Mouse (Mus musculus): ENCODE results near the gene Abca1. TPM values are rescaled to one million over a fixed set of nuclear protein-coding genes. Genes with fewer than 3 reads are reported as not detected.
A peak's percentile ranks its signal among the peaks of the same experiment; 100 is the strongest.

Abca1 gene
- total RNA-seq, 1 experiment, result 18.9 TPM

DNA sequence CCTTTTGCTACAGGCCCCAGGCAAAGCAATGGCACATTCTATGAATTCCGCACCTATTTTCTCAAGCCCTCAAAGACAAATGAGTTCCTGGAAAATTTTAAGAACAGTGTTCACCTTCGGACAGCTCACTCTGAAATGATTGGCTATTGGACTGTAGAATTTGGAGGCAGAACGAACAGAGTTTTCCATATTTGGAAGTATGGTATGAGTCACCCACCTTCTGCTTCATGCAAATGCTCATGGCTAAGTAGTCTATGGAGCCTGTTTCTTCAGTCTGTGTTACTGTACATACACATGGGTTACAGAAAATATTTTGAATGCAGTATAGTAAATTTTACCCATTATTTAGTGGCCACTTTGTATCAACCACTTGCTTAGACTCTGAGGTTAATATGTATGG lies 144.7 kb downstream of the Abca1 start:
- TF ChIP-seq HCFC1 (IDR thresholded peaks at IDR 0.05; ENCODE audit: borderline replicate concordance, insufficient read depth, low read length), result no peak
- no peak for TF ChIP-seq ZNF384 (IDR thresholded peaks at IDR 0.05; ENCODE audit: low read depth, low read length)
- TF ChIP-seq MAFK (IDR thresholded peaks at IDR 0.05; ENCODE audit: insufficient read depth, low read depth, low read length), result no peak
- no peak for TF ChIP-seq CHD2 (IDR thresholded peaks at IDR 0.05; ENCODE audit: low read depth, low read length)
- no peak for TF ChIP-seq ZC3H11A (IDR thresholded peaks at IDR 0.05; ENCODE audit: borderline replicate concordance, low read depth, low read length)
- in situ Hi-C loops (cut with MboI; ENCODE audit: low sequenced_read_pairs in 2 of 2, unreplicated experiment in 2 of 2), result no loop called here
- Histone ChIP-seq H3K9ac (ENCODE audit: insufficient read depth, low read depth, low read length, poor library complexity, severe bottlenecking) (no peak overlapping the region), H3K9me3 (ENCODE audit: control insufficient read depth, insufficient read depth, low read depth, low read length) (peaks cover 2% of the 10 kb centered on the region; the same call in 1 of the 2 replicates), H3K4me3 (ENCODE audit: insufficient read depth in 1 of 2, low read depth in 1 of 2, low read length in 2 of 2, poor library complexity in 1 of 2, severe bottlenecking in 1 of 2) (no peak overlapping the region), H3K27ac (ENCODE audit: insufficient read depth, low read depth, low read length, poor library complexity, severe bottlenecking) (no peak overlapping the region), H3K36me3 (ENCODE audit: control insufficient read depth, insufficient read depth, low read length, poor library complexity, severe bottlenecking) (no peaks in the 10 kb centered on the region; the same call in 1 of the 2 replicates), H3K4me1 (ENCODE audit: control insufficient read depth in 2 of 2, insufficient read depth in 2 of 2, low read length in 2 of 2, poor library complexity in 1 of 2) (peaks cover 0 to 3% of the 10 kb centered on the region in 2 experiments; a peak in 2 of 4 replicates)
- DNase-seq (ENCODE audit: low read depth, low spot score), result no peak

DNA sequence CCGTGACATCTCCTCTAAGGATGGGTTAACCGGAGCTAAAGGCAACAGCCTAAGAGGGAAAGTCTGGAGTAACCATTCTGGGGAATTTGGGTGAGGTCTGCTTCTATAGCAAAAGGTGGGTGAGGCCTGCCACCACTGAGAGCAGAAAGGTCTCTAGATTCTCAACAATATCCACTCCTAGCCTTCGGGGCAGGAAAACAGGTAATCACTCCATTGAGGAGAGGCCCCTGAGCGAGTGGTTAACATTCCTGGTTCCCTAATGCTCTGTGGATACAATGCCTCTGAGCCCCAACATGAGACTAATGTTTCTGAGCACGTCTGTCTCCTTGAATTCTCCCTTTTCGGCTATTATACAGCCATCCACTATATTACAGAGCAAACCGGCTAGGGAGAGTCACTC lies 145.3 kb downstream of the Abca1 start:
- Histone ChIP-seq H3K4me3 (ENCODE audit: insufficient read depth in 1 of 2, low read depth in 1 of 2, low read length in 2 of 2, poor library complexity in 1 of 2, severe bottlenecking in 1 of 2) (no peak overlapping the region), H3K4me1 (ENCODE audit: control insufficient read depth in 2 of 2, insufficient read depth in 2 of 2, low read length in 2 of 2, poor library complexity in 1 of 2) (peaks cover 0 to 3% of the 10 kb centered on the region in 2 experiments; a peak in 2 of 4 replicates), H3K9ac (ENCODE audit: insufficient read depth, low read depth, low read length, poor library complexity, severe bottlenecking) (no peak overlapping the region), H3K36me3 (ENCODE audit: control insufficient read depth, insufficient read depth, low read length, poor library complexity, severe bottlenecking) (no peaks in the 10 kb centered on the region; the same call in 1 of the 2 replicates), H3K9me3 (ENCODE audit: control insufficient read depth, insufficient read depth, low read depth, low read length) (peaks cover 2% of the 10 kb centered on the region; the same call in 1 of the 2 replicates), H3K27ac (ENCODE audit: insufficient read depth, low read depth, low read length, poor library complexity, severe bottlenecking) (no peak overlapping the region)
- in situ Hi-C loops (cut with MboI; ENCODE audit: low sequenced_read_pairs in 2 of 2, unreplicated experiment in 2 of 2), result no loop called here
- no peak for DNase-seq (ENCODE audit: low read depth, low spot score)
- TF ChIP-seq ZC3H11A (IDR thresholded peaks at IDR 0.05; ENCODE audit: borderline replicate concordance, low read depth, low read length), result no peak
- no peak for TF ChIP-seq HCFC1 (IDR thresholded peaks at IDR 0.05; ENCODE audit: borderline replicate concordance, insufficient read depth, low read length)
- no peak for TF ChIP-seq ZNF384 (IDR thresholded peaks at IDR 0.05; ENCODE audit: low read depth, low read length)
- TF ChIP-seq CHD2 (IDR thresholded peaks at IDR 0.05; ENCODE audit: low read depth, low read length), result no peak
- no peak for TF ChIP-seq MAFK (IDR thresholded peaks at IDR 0.05; ENCODE audit: insufficient read depth, low read depth, low read length)

DNA sequence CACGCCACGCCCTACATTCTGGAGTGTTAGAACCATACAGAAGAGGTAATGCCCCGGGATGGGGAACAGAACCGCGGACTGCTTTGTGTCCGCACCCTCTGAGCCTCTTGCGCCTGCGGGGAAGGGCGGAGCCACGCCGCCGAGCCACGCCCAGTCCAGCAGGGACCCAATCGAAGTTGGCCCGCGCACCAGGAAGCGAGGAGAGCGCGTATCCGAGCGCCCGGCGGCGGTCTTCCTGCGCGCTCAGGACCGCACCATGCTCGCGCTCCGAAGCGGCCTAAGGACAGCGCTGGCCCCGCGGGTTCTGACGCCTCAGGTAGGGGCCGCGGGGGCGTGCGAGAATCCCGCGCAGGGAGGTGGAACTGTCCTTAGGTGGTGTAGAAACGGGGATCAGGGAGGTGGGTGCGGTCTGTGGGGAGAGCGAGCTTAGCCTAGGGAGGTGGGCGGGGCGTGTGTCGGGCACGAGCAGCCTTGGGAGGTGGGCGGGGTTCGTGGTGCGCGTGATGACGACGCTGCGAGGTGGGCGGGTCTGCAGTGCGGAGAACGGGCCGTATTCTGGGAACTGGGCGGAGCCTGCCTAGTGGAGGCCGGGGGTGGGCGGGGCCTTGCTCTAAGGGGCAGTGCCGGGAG lies 147.8 kb downstream of the Abca1 start, which contains the start of gene Nipsnap3b:
TSS of gene Nipsnap3b (plus strand) at position 149 of the 630 bp plus-strand sequence.
- TF ChIP-seq MAFK (IDR thresholded peaks at IDR 0.05; ENCODE audit: insufficient read depth, low read depth, low read length), result no peak
- TF ChIP-seq ZNF384 (IDR thresholded peaks at IDR 0.05; ENCODE audit: low read depth, low read length), result no peak
- no peak for TF ChIP-seq ZC3H11A (IDR thresholded peaks at IDR 0.05; ENCODE audit: borderline replicate concordance, low read depth, low read length)
- TF ChIP-seq CHD2 (IDR thresholded peaks at IDR 0.05; ENCODE audit: low read depth, low read length), result no peak
- no peak for TF ChIP-seq HCFC1 (IDR thresholded peaks at IDR 0.05; ENCODE audit: borderline replicate concordance, insufficient read depth, low read length)
- in situ Hi-C loops (cut with MboI; ENCODE audit: low sequenced_read_pairs in 2 of 2, unreplicated experiment in 2 of 2), result no loop called here
- H3K27ac ChIP-seq (ENCODE audit: insufficient read depth, low read depth, low read length, poor library complexity, severe bottlenecking), result peak within 1 kb of the TSS; percentile 83; the same call in 1 of the 2 replicates

DNA sequence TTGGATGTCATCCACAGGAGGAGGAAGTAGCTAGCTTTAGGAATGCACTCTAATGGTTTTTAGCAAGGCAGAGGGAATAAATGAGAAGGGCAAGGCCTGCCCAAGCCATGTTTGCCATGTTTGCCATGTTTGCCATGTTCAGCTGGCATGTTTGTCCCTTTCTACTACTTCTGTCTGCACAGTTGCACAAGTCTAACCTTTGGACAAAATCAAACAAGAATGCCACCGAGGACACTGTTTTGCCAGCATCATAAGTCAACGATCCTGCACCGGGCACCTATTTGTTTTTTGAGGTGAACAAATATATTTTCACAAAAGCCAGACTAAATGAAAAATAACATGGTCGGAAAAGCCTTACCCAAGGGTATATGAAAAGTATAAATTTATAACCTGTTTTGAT lies 149.8 kb downstream of the Abca1 start:
- Histone ChIP-seq H3K9ac (ENCODE audit: insufficient read depth, low read depth, low read length, poor library complexity, severe bottlenecking) (no peak overlapping the region), H3K9me3 (ENCODE audit: control insufficient read depth, insufficient read depth, low read depth, low read length) (no peaks in the 10 kb centered on the region), H3K27ac (ENCODE audit: insufficient read depth, low read depth, low read length, poor library complexity, severe bottlenecking) (no peak overlapping the region), H3K4me3 (ENCODE audit: insufficient read depth in 1 of 2, low read depth in 1 of 2, low read length in 2 of 2, poor library complexity in 1 of 2, severe bottlenecking in 1 of 2) (no peak overlapping the region), H3K4me1 (ENCODE audit: control insufficient read depth in 2 of 2, insufficient read depth in 2 of 2, low read length in 2 of 2, poor library complexity in 1 of 2) (peaks cover 0 to 3% of the 10 kb centered on the region in 2 experiments; a peak in 2 of 4 replicates), H3K36me3 (ENCODE audit: control insufficient read depth, insufficient read depth, low read length, poor library complexity, severe bottlenecking) (no peaks in the 10 kb centered on the region)
- no peak for TF ChIP-seq HCFC1 (IDR thresholded peaks at IDR 0.05; ENCODE audit: borderline replicate concordance, insufficient read depth, low read length)
- no peak for TF ChIP-seq MAFK (IDR thresholded peaks at IDR 0.05; ENCODE audit: insufficient read depth, low read depth, low read length)
- TF ChIP-seq ZC3H11A (IDR thresholded peaks at IDR 0.05; ENCODE audit: borderline replicate concordance, low read depth, low read length), result no peak
- TF ChIP-seq ZNF384 (IDR thresholded peaks at IDR 0.05; ENCODE audit: low read depth, low read length), result no peak
- no peak for TF ChIP-seq CHD2 (IDR thresholded peaks at IDR 0.05; ENCODE audit: low read depth, low read length)
- in situ Hi-C loops (cut with MboI; ENCODE audit: low sequenced_read_pairs in 2 of 2, unreplicated experiment in 2 of 2), result no loop called here
- no peak for DNase-seq (ENCODE audit: low read depth, low spot score)

More for the DNA sequence above, 147.8 kb downstream of the Abca1 start, which contains the start of gene Nipsnap3b:
- H3K9ac ChIP-seq (ENCODE audit: insufficient read depth, low read depth, low read length, poor library complexity, severe bottlenecking), result peak within 1 kb of the TSS; percentile 95
- no peaks in the 10 kb centered on the region; the same call in 1 of the 2 replicates for H3K36me3 ChIP-seq (ENCODE audit: control insufficient read depth, insufficient read depth, low read length, poor library complexity, severe bottlenecking)
- peak within 1 kb of the TSS; percentile 91 to 95 for H3K4me3 ChIP-seq (ENCODE audit: insufficient read depth in 1 of 2, low read depth in 1 of 2, low read length in 2 of 2, poor library complexity in 1 of 2, severe bottlenecking in 1 of 2)
- peak; percentile 96 for DNase-seq (ENCODE audit: low read depth, low spot score)
- H3K4me1 ChIP-seq (ENCODE audit: control insufficient read depth in 2 of 2, insufficient read depth in 2 of 2, low read length in 2 of 2, poor library complexity in 1 of 2), result peaks cover 0 to 3% of the 10 kb centered on the region in 2 experiments; a peak in 2 of 4 replicates
- H3K9me3 ChIP-seq (ENCODE audit: control insufficient read depth, insufficient read depth, low read depth, low read length), result peaks cover 1% of the 10 kb centered on the region; the same call in 1 of the 2 replicates

Data from ES-E14 (cell line).